10 mouse cellular contexts compared by ENCODE assay signal in the genomic region with DNA sequence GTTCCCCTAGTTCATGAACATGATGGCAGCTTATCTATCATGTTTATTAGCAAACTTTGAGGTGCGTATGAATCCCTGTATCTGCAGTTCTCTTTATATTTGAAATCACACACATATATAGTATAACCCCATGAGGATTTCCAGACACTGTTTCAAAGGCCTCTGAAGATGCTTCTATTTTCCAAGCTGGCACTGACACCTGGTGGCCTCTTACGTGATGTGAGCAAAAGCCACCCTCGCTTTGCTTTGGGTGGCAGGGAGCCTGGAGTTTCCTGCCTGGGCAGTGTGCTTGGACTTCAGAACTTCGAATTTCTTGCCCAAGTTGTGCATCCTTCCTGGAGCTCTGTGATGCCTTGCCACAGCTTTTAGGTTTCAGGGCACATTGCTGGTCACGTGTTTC.
DNase-seq lines count a peak whose midpoint lies in the region; ATAC-seq and TF ChIP-seq lines count a peak whose summit lies in the region.
"Had no signal": no experiment of that assay in that cellular context is flagged by ENCODE, and none has a peak within 500 bp of the region (broad histone marks: within the 10 kb centered on the region; RNA-seq: fewer than 3 reads in every experiment).

No protein-coding gene starts in this region.

- no peak overlapping the region for H3K9ac ChIP-seq in heart, adult 2 months (ENCODE audit: low read depth, low read length)
- H3K9ac ChIP-seq in heart, embryonic 11.5 days (ENCODE audit: low read depth, low read length): no peak overlapping the region
- no peak overlapping the region for H3K9ac ChIP-seq in neural tube, embryonic 11.5 days (ENCODE audit: low read length)
- H3K9ac ChIP-seq: limb, embryonic 12.5 days; stomach, embryonic 15.5 days had no signal

- no peak overlapping the region for H3K4me2 ChIP-seq in heart, embryonic 11.5 days
- H3K4me2 ChIP-seq in neural tube, embryonic 11.5 days (ENCODE audit: low read depth): no peak overlapping the region
- H3K4me2 ChIP-seq: limb, embryonic 12.5 days; stomach, embryonic 15.5 days had no signal

- H3K27me3 ChIP-seq in heart, adult 2 months (ENCODE audit: control insufficient read depth, insufficient read depth, low read length): no peaks in the 10 kb centered on the region
- H3K27me3 ChIP-seq in heart, embryonic 11.5 days (ENCODE audit: control insufficient read depth, insufficient read depth, low read length): no peaks in the 10 kb centered on the region
- no peaks in the 10 kb centered on the region for H3K27me3 ChIP-seq in neural tube, embryonic 11.5 days (ENCODE audit: control insufficient read depth, insufficient read depth, low read length)
- H3K27me3 ChIP-seq: limb, embryonic 12.5 days; stomach, embryonic 15.5 days had no signal

- no peak for TF ChIP-seq POLR2A in heart, adult 2 months (IDR thresholded peaks at IDR 0.05; ENCODE audit: insufficient read depth, low read depth, low read length)

- 45% methylated on average over 5 of the region's 5 CpGs for WGBS in heart, adult 2 months
- 53% methylated on average over 5 of the region's 5 CpGs for WGBS in heart, embryonic 11.5 days (ENCODE audit: insufficient replicate concordance)
- WGBS in neural tube, embryonic 11.5 days: 70% methylated on average over 5 of the region's 5 CpGs

- intact Hi-C loops in heart, adult 2 months (cut with DNase I): loop anchor here (1.0 to 5.0 kb wide), 3 partner anchors 84 to 624 kb away; no protein-coding TSS in a partner anchor

- no peaks in the 10 kb centered on the region for H3K9me3 ChIP-seq in heart, embryonic 11.5 days (replicated peaks; ENCODE audit: control insufficient read depth, low read length)
- no peaks in the 10 kb centered on the region for H3K9me3 ChIP-seq in neural tube, embryonic 11.5 days (ENCODE audit: control insufficient read depth, low read length)
- H3K9me3 ChIP-seq: limb, embryonic 12.5 days; stomach, embryonic 15.5 days had no signal

- no peak overlapping the region for H3K4me3 ChIP-seq in heart, adult 2 months
- no peak overlapping the region for H3K4me3 ChIP-seq in heart, embryonic 11.5 days (ENCODE audit: low read depth, low read length)
- no peak overlapping the region for H3K4me3 ChIP-seq in neural tube, embryonic 11.5 days (ENCODE audit: low read depth, low read length)
- H3K4me3 ChIP-seq: limb, embryonic 12.5 days; stomach, embryonic 15.5 days had no signal

- peak; percentile 19 to 30 for DNase-seq in heart, adult 2 months
- DNase-seq in neural tube, embryonic 11.5 days (ENCODE audit: low spot score): peak; percentile 18
- no peak for DNase-seq in neural tube, embryonic 10.5 days (ENCODE audit: extremely low spot score, low spot score)
- DNase-seq in embryo, embryonic 9.5 days (ENCODE audit: extremely low spot score): peak; percentile 7
- no peak for DNase-seq in spleen, postnatal 36 days (ENCODE audit: low spot score in 2 of 2)
- no peak for DNase-seq in layer of hippocampus, postnatal 14 days (ENCODE audit: low spot score in 2 of 2)

- H3K36me3 ChIP-seq in heart, adult 2 months (ENCODE audit: control insufficient read depth, insufficient read depth, low read length): no peaks in the 10 kb centered on the region
- no peaks in the 10 kb centered on the region for H3K36me3 ChIP-seq in heart, embryonic 11.5 days (ENCODE audit: control insufficient read depth, insufficient read depth, low read length)
- H3K36me3 ChIP-seq in neural tube, embryonic 11.5 days (ENCODE audit: control insufficient read depth, insufficient read depth, low read length): no peaks in the 10 kb centered on the region
- H3K36me3 ChIP-seq: limb, embryonic 12.5 days; stomach, embryonic 15.5 days had no signal

- ATAC-seq in heart, embryonic 11.5 days (replicated peaks; ENCODE audit: insufficient number of reproducible peaks, low FRiP score, low TSS enrichment): no peak
- no peak for ATAC-seq in neural tube, embryonic 11.5 days (ENCODE audit: insufficient read depth, low FRiP score, low TSS enrichment)
- ATAC-seq in megakaryocyte progenitor cell, adult 5-6 weeks (replicated peaks; ENCODE audit: poor library complexity): 0 out of 2 replicates have a peak, but pooled peaks have one; percentile 49

- no peak overlapping the region for H3K27ac ChIP-seq in heart, adult 2 months
- H3K27ac ChIP-seq in heart, embryonic 11.5 days (ENCODE audit: low read depth, low read length): no peak overlapping the region
- H3K27ac ChIP-seq in neural tube, embryonic 11.5 days (ENCODE audit: low read depth, low read length): no peak overlapping the region
- H3K27ac ChIP-seq: limb, embryonic 12.5 days; stomach, embryonic 15.5 days had no signal

- no peaks in the 10 kb centered on the region for H3K4me1 ChIP-seq in heart, adult 2 months (ENCODE audit: control insufficient read depth, insufficient read depth, low read length)
- H3K4me1 ChIP-seq in heart, embryonic 11.5 days (ENCODE audit: control insufficient read depth, insufficient read depth, low read length): no peaks in the 10 kb centered on the region
- no peaks in the 10 kb centered on the region for H3K4me1 ChIP-seq in neural tube, embryonic 11.5 days (ENCODE audit: control insufficient read depth, insufficient read depth, low read length)
- H3K4me1 ChIP-seq: stomach, embryonic 15.5 days had no signal

- no peak for TF ChIP-seq EP300 in heart, adult 2 months (IDR thresholded peaks at IDR 0.05; ENCODE audit: insufficient read depth, low read depth, low read length)

- TF ChIP-seq CTCF in heart, adult 2 months (IDR thresholded peaks at IDR 0.05): peak; percentile 70

- H3K79me2 ChIP-seq in heart, adult 2 months (replicated peaks; ENCODE audit: control insufficient read depth, insufficient read depth, low read length): no peaks in the 10 kb centered on the region

Comparison
In these comparisons a context has a peak if more than half of its experiments do, and no peak if none do; other contexts are left out.
1. DNase-seq: peak in heart, adult 2 months (2 of 2), neural tube, embryonic 11.5 days (single experiment) and embryo, embryonic 9.5 days (single experiment); none in neural tube, embryonic 10.5 days (single experiment), spleen, postnatal 36 days (0 of 2) and layer of hippocampus, postnatal 14 days (0 of 2).